Mouse (Mus musculus): Measurements from ENCODE around the gene Cyp4f39.
"Not testable (repeated sequence)": the region's sequence is repeated elsewhere in the genome, so short reads cannot be mapped to it uniquely, and the experiment has no call there.

Cyp4f39 gene

GRCm38 (mm10) chr17:32474954-32475560 lies 22.5 kb downstream of the Cyp4f39 start:
- DNase-seq: no peak

GRCm38 (mm10) chr17:32477204-32477603 lies 24.7 kb downstream of the Cyp4f39 start:
- no peak for DNase-seq

DNA sequence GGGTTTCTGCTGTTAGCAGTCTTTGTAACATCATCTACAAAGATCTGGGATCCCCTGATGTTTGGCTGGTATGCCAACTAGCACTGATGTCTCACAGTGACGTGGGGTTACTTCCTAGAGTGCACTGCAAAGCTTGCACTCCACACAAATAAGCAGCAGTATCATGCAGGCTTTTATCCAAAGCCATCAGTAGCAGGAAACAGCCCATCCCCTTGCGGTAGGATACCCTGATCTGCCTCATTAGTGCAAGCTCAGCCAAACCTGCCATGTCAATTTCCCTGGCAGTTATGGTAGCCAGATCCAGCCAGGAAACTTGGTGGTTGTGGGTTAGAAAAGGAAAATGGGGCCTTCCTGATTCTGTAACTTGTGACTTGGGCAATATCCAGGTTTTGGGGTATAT lies 26.2 kb downstream of the Cyp4f39 start:
- no peak for DNase-seq

GRCm38 (mm10) chr17:32479554-32480506 lies 27.3 kb downstream of the Cyp4f39 start:
- no peak for DNase-seq

GRCm38 (mm10) chr17:32481766-32482165 lies 29.2 kb downstream of the Cyp4f39 start:
- DNase-seq: no peak

DNA sequence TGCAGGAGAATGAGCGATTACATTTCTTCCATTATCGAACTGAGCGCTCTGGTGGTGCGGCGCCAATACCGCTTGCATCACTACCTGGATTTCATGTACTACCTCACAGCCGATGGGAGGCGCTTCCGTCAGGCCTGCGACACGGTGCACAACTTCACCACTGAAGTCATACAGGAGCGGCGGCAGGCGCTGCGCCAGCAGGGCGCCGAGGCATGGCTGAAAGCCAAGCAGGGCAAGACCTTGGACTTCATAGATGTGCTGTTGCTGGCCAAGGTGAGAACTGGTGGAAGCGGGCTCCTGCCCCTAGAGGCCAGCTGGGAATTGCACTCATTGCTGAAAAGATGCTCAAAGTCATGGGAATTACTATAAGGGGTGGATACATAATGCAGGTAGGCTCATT lies 30.7 kb downstream of the Cyp4f39 start:
- DNase-seq: peak; percentile 95

GRCm38 (mm10) chr17:32492349-32492980 lies 39.9 kb downstream of the Cyp4f39 start:
- peak; percentile 94 for DNase-seq

DNA sequence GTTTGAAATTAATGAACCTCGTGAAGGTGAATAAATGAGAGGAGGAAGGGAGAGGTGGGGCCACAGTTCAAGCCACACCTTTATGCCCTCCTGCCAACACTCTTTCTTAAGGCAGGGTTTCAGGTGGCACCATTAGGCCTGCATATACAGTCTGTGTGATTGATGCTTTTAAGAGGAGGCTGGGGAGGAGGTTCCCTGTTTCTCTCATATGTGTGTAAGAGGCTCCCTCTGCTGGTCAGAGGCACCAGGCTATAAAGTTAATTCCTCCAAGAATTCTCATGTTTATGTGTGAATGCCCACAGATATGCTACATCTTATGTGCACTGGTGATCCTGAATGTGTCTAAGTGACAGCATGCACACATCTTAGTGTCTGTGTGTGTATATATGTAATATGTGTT lies 42.1 kb downstream of the Cyp4f39 start:
- peak; percentile 92 for DNase-seq

DNA sequence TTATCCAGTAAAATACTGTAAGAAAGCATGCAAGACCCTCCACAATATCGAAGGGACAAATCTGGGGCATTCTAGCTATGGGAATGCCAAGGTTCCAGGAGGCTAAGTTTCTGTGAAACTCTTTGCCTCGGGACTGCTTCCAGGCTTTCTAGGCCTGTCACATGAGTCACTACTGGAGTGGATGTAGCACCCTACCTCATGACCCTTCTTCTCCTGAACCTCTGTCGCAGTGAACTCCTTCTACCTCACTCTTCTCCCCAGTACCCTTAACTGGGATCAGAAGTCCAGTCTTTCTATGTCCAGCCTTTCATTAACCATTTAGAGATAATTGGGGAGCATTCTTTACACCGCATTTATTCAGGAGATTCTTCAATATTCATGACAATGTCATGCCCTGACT lies 48.0 kb downstream of the Cyp4f39 start:
- not testable (repeated sequence) for DNase-seq

DNA sequence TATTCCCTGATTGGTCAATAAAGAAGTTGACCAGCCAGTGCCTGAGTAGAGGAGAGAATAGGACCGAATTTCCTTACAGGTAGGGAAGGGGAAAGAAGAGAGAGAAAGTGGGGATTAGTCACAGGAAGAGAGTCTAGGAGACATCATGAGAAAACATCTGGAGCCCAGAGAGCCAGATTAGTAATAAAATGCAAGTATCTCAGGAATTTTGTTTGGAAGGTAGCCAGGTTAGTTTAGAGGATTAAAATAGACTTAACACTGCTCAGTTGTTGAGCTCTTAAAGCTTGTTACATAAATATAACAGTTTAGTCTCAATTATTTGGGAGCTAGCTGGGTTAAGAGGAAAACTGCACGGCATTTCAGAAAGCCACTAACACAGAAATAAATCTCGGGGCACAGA lies 48.5 kb downstream of the Cyp4f39 start:
- no peak for DNase-seq

GRCm38 (mm10) chr17:32503111-32503510 lies 50.6 kb downstream of the Cyp4f39 start:
- no peak for DNase-seq

DNA sequence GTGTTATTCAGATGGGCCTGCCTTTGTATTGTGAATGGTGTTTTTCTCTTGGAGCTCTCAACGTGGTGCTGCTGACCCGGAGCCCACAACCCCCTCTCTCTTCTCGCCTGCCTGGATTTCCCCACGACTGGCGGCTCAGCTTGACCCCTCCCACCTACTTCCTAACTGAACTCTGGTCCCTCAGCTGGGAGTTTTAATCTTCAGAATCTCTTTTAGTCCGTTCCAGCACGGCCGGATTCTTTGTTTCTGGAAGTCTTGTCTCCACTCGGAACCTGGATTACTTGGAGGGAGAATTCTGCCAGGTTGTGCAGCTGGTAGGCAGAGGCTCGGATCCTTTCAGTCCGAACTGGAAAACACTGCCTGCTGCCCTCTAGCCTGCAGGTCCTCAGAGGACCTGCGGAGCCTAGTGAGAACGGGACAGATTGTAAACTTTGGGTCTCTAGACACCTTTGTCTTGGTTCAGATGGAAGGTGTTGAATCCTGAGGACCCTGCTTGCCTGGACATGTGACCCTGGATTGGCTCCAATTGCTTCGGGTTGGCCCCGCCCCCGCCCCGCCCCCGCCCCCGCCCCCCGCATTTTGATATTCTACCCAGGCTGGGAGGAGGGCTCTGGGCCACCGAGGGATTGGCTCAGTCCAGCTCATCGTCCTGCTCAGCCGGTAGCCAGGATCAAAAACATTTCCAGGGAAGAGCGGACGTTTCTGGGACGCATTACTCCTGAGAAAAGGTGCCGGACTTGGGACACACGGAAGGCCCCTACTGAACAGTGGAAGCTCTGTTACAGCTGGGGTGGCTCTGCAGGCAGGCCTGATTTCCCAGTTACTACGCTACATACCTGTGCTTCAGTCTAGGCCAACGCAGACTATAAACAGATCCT lies 53.6 kb downstream of the Cyp4f39 start, which contains the start of gene Cyp4f17:
Gene Cyp4f17, plus strand, starts transcription at position 200 of the 878 bp plus-strand sequence.
- peak; percentile 95 for DNase-seq

DNA sequence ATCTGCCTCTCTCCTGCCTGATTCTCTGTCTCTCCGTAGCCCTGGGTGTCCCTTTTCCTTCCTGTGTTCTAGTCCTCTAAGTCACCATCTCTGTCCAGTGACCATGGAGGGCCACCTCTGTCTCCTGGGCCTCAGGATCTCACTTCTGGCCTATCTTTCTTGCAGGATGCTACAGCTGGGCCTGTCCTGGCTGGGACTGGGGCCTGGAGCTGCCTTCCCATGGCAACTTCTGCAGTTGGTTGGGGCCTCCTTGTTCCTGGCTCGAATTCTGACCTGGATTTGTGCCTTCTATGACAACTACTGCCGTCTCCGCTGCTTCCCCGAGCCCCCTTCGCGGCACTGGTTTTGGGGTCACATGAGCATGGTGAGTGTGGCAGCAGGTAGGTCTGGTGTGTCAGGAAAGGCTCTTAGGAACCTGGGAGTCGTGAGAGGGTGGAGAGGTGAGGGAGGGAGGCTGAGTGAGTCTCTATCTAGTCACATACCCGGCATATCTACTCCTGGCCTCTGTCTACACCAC lies 54.3 kb downstream of the Cyp4f39 start:
- peak; percentile 93 for DNase-seq

- DNase-seq: no peak
These were observed 63.6 kb downstream of the Cyp4f39 start for GRCm38 (mm10) chr17:32516126-32516525.

- DNase-seq: no peak
These were observed 69.5 kb downstream of the Cyp4f39 start for GRCm38 (mm10) chr17:32521981-32522380.

DNA sequence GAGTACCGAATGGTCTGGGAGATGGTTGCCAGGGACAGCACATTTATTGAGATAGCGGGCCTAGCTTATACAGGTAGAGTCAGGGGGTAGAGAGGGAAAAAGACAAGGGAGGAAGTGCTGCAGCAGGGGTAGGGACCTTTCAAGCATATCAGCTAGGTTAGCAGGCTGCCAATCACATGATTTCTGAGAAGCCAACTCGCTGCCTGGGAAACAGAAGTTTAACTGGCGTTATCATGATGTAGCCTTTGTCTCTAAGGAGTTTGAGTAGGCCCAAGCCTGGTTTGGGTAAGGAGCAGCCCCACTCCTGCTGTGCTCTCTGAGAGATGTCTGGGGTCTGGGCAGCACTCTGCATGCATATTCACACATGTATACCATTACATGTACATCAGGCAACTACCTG lies 69.9 kb downstream of the Cyp4f39 start:
- DNase-seq: no peak

GRCm38 (mm10) chr17:32522816-32523215 lies 70.3 kb downstream of the Cyp4f39 start:
- no peak for DNase-seq

- DNase-seq: no peak
These were observed 71.4 kb downstream of the Cyp4f39 start for GRCm38 (mm10) chr17:32523895-32524294.

DNA sequence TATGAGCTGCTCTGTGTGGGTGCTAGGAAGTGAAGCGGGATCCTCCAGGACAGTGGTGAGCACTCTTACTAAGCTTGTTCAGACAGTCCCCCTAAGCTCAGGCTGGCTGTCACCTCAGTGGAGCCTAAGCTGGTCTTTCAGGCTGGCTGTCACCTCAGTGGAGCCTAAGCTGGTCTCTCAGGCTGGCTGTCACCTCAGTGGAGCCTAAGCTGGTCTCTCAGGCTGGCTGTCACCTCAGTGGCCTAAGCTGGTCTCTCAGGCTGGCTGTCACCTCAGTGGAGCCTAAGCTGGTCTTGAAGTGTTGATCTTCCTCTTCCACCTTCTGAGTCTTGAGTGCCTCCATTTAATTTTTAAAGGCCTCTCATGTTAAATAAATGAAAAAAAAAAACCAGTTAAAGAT lies 73.8 kb downstream of the Cyp4f39 start:
- DNase-seq: not testable (repeated sequence)

GRCm38 (mm10) chr17:32527748-32528147 lies 75.2 kb downstream of the Cyp4f39 start:
- peak; percentile 91 for DNase-seq

GRCm38 (mm10) chr17:32528408-32529337 lies 76.2 kb downstream of the Cyp4f39 start:
- peak; percentile 98 for DNase-seq
